Mouse (Mus musculus) cerebellum, adult 11-12 months (tissue): ENCODE results near the gene Robo2.

Source experiments
- DNase-seq: peaks from one replicate; pipeline ENCODE4 v3.0.0; 2022

Robo2 gene

DNA sequence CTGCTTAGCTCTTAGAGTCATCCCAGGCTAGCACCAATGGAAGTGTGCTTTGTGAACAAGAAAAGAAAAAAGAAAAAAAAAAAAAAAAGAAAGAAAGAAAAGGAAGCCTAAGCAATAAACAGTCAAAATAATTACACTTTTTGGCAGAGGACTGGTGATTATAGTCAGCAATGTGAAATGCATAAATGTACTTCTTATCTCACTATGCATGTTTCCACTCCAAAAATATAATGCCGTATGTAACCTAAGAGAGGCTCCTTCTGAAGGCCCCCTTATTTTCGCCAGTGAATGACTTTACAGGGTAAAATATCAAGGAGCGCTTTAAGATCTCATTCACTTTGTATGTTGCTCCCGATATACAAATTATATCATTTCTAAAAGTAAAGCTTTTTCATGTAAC, 496.2 kb downstream of the Robo2 start:
- no peak for DNase-seq

DNA sequence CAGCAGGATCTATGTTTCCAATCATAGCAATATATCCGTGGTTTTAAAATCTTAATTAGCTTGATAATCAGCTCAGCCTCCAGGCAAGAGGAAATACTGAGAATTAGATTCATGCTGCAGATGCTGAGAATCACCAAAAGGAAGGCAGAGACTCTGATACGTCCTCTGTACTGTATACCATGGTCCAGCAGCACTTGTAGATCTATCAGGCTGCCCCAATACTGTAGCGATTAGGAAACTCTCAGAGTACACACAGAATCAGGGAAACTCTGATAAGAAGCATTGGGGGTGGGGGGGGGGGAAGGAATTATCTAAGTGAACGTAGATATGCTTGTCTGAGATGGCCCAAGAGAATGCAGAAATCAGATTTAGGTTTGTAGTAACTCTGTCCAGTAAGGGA, 496.7 kb downstream of the Robo2 start:
- DNase-seq = no peak

- no peak for DNase-seq
Measured at GRCm38 (mm10) chr16:73908504-73908903, 503.1 kb downstream of the Robo2 start.

GRCm38 (mm10) chr16:73896856-73897255, 514.8 kb downstream of the Robo2 start:
- no peak for DNase-seq

- DNase-seq = no peak
Measured at GRCm38 (mm10) chr16:73881911-73882310, 529.7 kb downstream of the Robo2 start.

- no peak for DNase-seq
Measured at GRCm38 (mm10) chr16:73877973-73878372, 533.7 kb downstream of the Robo2 start.

DNA sequence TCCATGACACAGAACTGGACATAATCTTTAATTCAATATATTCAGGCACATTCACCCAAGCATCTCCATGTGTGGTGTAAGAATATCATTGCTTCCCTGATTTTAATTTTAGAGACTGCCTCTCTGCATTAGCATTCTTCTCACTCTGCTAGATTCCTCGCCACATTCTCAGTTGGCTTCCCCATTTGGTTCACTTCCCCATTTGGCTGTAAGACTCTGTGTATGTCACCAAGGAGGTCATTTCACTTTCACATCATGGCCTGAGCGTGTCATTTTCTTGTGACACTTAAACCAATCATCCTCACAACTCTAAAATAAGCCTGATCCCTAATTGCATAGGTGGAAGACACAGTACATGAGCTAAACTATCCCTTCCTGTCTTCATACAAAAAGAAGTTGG, 536.6 kb downstream of the Robo2 start:
- no peak for DNase-seq

- DNase-seq = no peak
Measured at GRCm38 (mm10) chr16:73873828-73874558, 537.6 kb downstream of the Robo2 start.

DNA sequence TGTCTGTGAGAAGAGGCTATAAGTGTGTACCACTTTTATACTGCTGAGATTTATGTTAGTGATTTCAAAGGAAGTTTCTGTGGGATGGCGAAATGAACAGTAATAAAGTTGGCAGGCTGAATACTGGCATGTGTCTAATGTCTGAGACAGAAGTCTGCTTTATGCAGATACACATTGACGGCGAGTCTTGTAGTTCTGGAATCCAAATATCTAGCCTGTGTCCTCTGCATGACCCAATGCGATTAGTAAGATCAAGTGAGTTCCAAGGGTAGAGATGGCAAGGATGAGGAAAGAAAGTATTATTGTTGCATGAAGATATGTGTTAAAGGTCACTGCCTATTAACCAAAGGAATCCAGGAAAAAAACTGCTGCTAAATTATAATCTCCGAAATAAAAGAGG, 541.3 kb downstream of the Robo2 start:
- DNase-seq = no peak

- DNase-seq = no peak
Measured at GRCm38 (mm10) chr16:73869527-73870212, 542.0 kb downstream of the Robo2 start.

- no peak for DNase-seq
Measured at GRCm38 (mm10) chr16:73864625-73865024, 547.0 kb downstream of the Robo2 start.

GRCm38 (mm10) chr16:73863748-73864147, 547.9 kb downstream of the Robo2 start:
- DNase-seq = no peak

DNA sequence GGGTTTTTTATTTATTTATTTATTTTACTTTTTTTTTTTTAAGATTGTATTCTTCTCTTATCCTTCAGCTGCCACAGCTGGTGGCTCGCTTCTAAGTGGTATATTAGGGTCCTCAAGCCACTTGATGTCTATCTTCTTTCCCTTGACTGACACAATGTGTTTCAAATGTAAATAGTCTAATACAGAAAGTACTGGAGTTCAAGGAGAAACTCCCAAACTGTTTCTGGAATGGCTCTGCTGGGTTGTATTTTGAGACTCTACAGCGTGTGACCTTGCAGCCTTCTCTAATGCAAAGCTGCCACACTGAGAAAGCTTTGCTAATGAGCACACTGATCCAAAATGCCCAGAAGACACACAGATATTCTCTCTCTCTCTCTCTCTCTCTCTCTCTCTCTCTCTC, 552.9 kb downstream of the Robo2 start:
- DNase-seq = no peak

DNA sequence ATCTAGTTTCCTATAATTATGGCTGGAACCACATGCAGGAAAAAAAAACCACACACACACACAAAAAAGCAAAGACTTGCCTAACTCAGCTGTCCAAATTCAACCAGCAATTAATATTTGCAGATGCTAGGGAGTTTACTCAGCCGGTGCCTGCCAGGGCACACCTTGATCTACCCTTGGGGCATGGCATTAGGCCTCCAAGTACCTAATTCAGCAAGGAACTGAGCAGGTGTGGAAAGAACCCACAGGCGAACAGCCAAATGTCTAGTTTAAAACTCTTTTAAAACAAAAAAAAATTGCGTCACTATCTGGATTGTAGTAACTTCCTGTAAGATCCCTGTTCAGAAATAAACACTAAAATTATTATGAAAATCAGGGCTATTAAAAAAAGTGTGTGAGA, 555.8 kb downstream of the Robo2 start:
- DNase-seq = no peak
